Mouse (Mus musculus): Measurements from ENCODE around the gene Cnot1. TPM values are rescaled to one million over a fixed set of nuclear protein-coding genes. Genes with fewer than 3 reads are reported as not detected.

Gene Cnot1
- polyA plus RNA-seq, 1 experiment from 2014 or later, result 131 TPM

GRCm38 (mm10) chr8:95845026-95845425 is 37.8 kb upstream of the Cnot1 start:
- no peak overlapping the region for H3K4me3 ChIP-seq (ENCODE audit: low read depth, low read length)
- H3K4me1 ChIP-seq (ENCODE audit: insufficient read depth), result no peaks in the 10 kb centered on the region
- H3K4me2 ChIP-seq, result no peak overlapping the region
- H3K27me3 ChIP-seq (ENCODE audit: insufficient read depth, low read length), result no peaks in the 10 kb centered on the region
- H3K36me3 ChIP-seq (ENCODE audit: insufficient read depth), result peaks cover 15% of the 10 kb centered on the region
- no peak for TF ChIP-seq CTCF (IDR thresholded peaks at IDR 0.05; ENCODE audit: low read depth)
- H3K27ac ChIP-seq (ENCODE audit: low read depth), result no peak overlapping the region
- ATAC-seq (ENCODE audit: insufficient read depth) (no peak), DNase-seq (no peak)
- no peak overlapping the region for H3K9ac ChIP-seq
- WGBS, result 86% methylated on average over 7 of the region's 7 CpGs
- no peaks in the 10 kb centered on the region for H3K9me3 ChIP-seq (ENCODE audit: low read depth, low read length)

GRCm38 (mm10) chr8:95843968-95844367 is 36.7 kb upstream of the Cnot1 start:
- no peak overlapping the region for H3K4me3 ChIP-seq (ENCODE audit: low read depth, low read length)
- no peak overlapping the region for H3K9ac ChIP-seq
- no peak overlapping the region for H3K27ac ChIP-seq (ENCODE audit: low read depth)
- H3K9me3 ChIP-seq (ENCODE audit: low read depth, low read length), result no peaks in the 10 kb centered on the region
- 89% methylated on average over 6 of the region's 6 CpGs for WGBS
- H3K4me2 ChIP-seq, result no peak overlapping the region
- ATAC-seq (ENCODE audit: insufficient read depth) (no peak), DNase-seq (no peak)
- no peaks in the 10 kb centered on the region for H3K4me1 ChIP-seq (ENCODE audit: insufficient read depth)
- H3K36me3 ChIP-seq (ENCODE audit: insufficient read depth), result peaks cover 18% of the 10 kb centered on the region
- TF ChIP-seq CTCF (IDR thresholded peaks at IDR 0.05; ENCODE audit: low read depth), result no peak
- no peaks in the 10 kb centered on the region for H3K27me3 ChIP-seq (ENCODE audit: insufficient read depth, low read length)

- Histone ChIP-seq H3K27me3 (ENCODE audit: insufficient read depth, low read length) (no peaks in the 10 kb centered on the region), H3K9me3 (ENCODE audit: low read depth, low read length) (no peaks in the 10 kb centered on the region), H3K27ac (ENCODE audit: low read depth) (no peak overlapping the region), H3K4me2 (no peak overlapping the region), H3K4me1 (ENCODE audit: insufficient read depth) (no peaks in the 10 kb centered on the region), H3K4me3 (ENCODE audit: low read depth, low read length) (no peak overlapping the region), H3K9ac (no peak overlapping the region), H3K36me3 (ENCODE audit: insufficient read depth) (peaks cover 25% of the 10 kb centered on the region; the same call in 1 of the 2 replicates)
- no peak for TF ChIP-seq CTCF (IDR thresholded peaks at IDR 0.05; ENCODE audit: low read depth)
- DNase-seq (no peak), ATAC-seq (ENCODE audit: insufficient read depth) (no peak)
- WGBS, result 89% methylated on average over 15 of the region's 15 CpGs
These were observed 34.2 kb upstream of the Cnot1 start for GRCm38 (mm10) chr8:95841436-95841835.

GRCm38 (mm10) chr8:95839289-95839688 is 32.0 kb upstream of the Cnot1 start:
- H3K27ac ChIP-seq (ENCODE audit: low read depth), result no peak overlapping the region
- no peak for ATAC-seq (ENCODE audit: insufficient read depth)
- peaks cover 25% of the 10 kb centered on the region; the same call in 1 of the 2 replicates for H3K36me3 ChIP-seq (ENCODE audit: insufficient read depth)
- H3K27me3 ChIP-seq (ENCODE audit: insufficient read depth, low read length), result no peaks in the 10 kb centered on the region
- TF ChIP-seq CTCF (IDR thresholded peaks at IDR 0.05; ENCODE audit: low read depth), result no peak
- no peak overlapping the region for H3K4me2 ChIP-seq
- H3K9ac ChIP-seq, result no peak overlapping the region
- 97% methylated on average over 4 of the region's 4 CpGs for WGBS
- H3K4me1 ChIP-seq (ENCODE audit: insufficient read depth), result no peaks in the 10 kb centered on the region
- DNase-seq, result no peak
- H3K9me3 ChIP-seq (ENCODE audit: low read depth, low read length), result no peaks in the 10 kb centered on the region
- no peak overlapping the region for H3K4me3 ChIP-seq (ENCODE audit: low read depth, low read length)

GRCm38 (mm10) chr8:95837266-95837665 is 30.0 kb upstream of the Cnot1 start:
- WGBS, result 89% methylated on average over 10 of the region's 10 CpGs
- ATAC-seq (ENCODE audit: insufficient read depth), result no peak
- DNase-seq, result no peak

GRCm38 (mm10) chr8:95835891-95836290 is 28.6 kb upstream of the Cnot1 start:
- ATAC-seq (ENCODE audit: insufficient read depth) (no peak), DNase-seq (no peak)
- TF ChIP-seq CTCF (IDR thresholded peaks at IDR 0.05; ENCODE audit: low read depth), result no peak
- H3K27me3 ChIP-seq (ENCODE audit: insufficient read depth, low read length), result no peaks in the 10 kb centered on the region
- no peak overlapping the region for H3K9ac ChIP-seq
- no peak overlapping the region for H3K4me3 ChIP-seq (ENCODE audit: low read depth, low read length)
- H3K27ac ChIP-seq (ENCODE audit: low read depth), result no peak overlapping the region
- H3K4me2 ChIP-seq, result no peak overlapping the region
- 61% methylated on average over 4 of the region's 4 CpGs for WGBS
- H3K4me1 ChIP-seq (ENCODE audit: insufficient read depth), result no peaks in the 10 kb centered on the region
- H3K9me3 ChIP-seq (ENCODE audit: low read depth, low read length), result no peaks in the 10 kb centered on the region
- H3K36me3 ChIP-seq (ENCODE audit: insufficient read depth), result 0 out of 2 replicates have a peak, but pooled peaks cover 14% of the 10 kb centered on the region

More at GRCm38 (mm10) chr8:95837266-95837665, 30.0 kb upstream of the Cnot1 start:
- Histone ChIP-seq H3K9ac (no peak overlapping the region), H3K4me3 (ENCODE audit: low read depth, low read length) (no peak overlapping the region), H3K4me1 (ENCODE audit: insufficient read depth) (no peaks in the 10 kb centered on the region), H3K27me3 (ENCODE audit: insufficient read depth, low read length) (no peaks in the 10 kb centered on the region), H3K36me3 (ENCODE audit: insufficient read depth) (peaks cover 22% of the 10 kb centered on the region; the same call in 1 of the 2 replicates), H3K9me3 (ENCODE audit: low read depth, low read length) (no peaks in the 10 kb centered on the region), H3K4me2 (no peak overlapping the region), H3K27ac (ENCODE audit: low read depth) (no peak overlapping the region)
- no peak for TF ChIP-seq CTCF (IDR thresholded peaks at IDR 0.05; ENCODE audit: low read depth)

GRCm38 (mm10) chr8:95833435-95833984 is 26.2 kb upstream of the Cnot1 start:
- 2% methylated on average over 16 of the region's 16 CpGs for WGBS
- peak; percentile 48 for DNase-seq
- peak; percentile 70 for ATAC-seq (ENCODE audit: insufficient read depth)
- TF ChIP-seq CTCF (IDR thresholded peaks at IDR 0.05; ENCODE audit: low read depth), result no peak
- H3K4me2 ChIP-seq, result peak overlapping the region; percentile 58
- peak overlapping the region; percentile 36 for H3K9ac ChIP-seq
- H3K9me3 ChIP-seq (ENCODE audit: low read depth, low read length), result no peaks in the 10 kb centered on the region
- H3K4me3 ChIP-seq (ENCODE audit: low read depth, low read length), result peak overlapping the region; percentile 31
- H3K27me3 ChIP-seq (ENCODE audit: insufficient read depth, low read length), result no peaks in the 10 kb centered on the region
- H3K36me3 ChIP-seq (ENCODE audit: insufficient read depth), result 0 out of 2 replicates have a peak, but pooled peaks cover 7% of the 10 kb centered on the region
- no peaks in the 10 kb centered on the region for H3K4me1 ChIP-seq (ENCODE audit: insufficient read depth)
- no peak overlapping the region for H3K27ac ChIP-seq (ENCODE audit: low read depth)
